Mouse (Mus musculus) c-Kit-positive CD71-positive TER-119-negative erythroid progenitor cells, embryonic 14.5 days (primary cell): ENCODE measurements around the gene 1700102P08Rik.
A peak's percentile ranks its signal among the peaks of the same experiment; 100 is the strongest.

Source experiments
- DNase-seq: peaks from one replicate; pipeline ENCODE4 v3.0.0-alpha.2; 2013; ENCODE audit warnings: low read depth

Gene 1700102P08Rik

GRCm38 (mm10) chr9:108392676-108393075 lies at the start of gene 1700102P08Rik:
Gene 1700102P08Rik, plus strand, starts transcription at chr9:108392805.
- DNase-seq, result no peak

DNA sequence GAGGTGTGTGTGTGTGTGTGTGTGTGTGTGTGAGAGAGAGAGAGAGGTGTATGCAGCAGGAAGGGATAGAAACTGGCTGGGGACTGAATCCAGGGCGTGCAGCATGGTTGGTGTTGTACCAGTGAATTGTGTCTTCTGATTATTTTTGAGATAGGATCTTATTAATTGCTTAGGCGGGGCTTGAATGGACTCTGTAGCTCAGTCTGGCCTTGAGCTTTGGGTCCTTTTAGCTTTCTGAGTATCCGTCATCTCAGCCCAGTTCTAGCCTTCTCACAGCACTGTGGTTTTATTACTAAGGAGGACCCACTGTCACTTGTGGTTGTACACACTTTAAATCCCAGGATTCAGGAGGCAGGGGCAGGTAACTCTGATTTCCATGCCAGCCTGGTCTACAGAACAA lies 49.3 kb upstream of the 1700102P08Rik start:
- DNase-seq, result no peak

DNA sequence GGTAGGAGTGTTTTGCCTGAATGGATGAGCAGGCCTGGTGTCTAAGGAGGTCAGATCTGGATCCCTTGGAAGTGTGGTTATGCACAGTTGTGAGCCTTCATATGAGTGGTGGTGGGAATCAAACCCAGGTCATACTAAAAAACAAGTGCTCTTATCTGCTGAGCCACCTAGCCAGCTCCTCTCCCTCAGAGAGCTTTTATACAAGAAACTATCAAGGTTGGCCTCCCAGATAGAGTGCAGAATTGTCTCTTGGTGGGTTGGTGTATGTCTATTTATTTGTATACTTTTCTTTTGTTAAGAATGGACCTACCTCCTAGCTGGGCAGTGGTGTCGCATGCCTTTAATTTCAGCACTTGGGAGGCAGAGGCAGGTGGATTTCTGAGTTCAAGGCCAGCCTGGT lies 48.8 kb upstream of the 1700102P08Rik start:
- DNase-seq, result peak; percentile 46

DNA sequence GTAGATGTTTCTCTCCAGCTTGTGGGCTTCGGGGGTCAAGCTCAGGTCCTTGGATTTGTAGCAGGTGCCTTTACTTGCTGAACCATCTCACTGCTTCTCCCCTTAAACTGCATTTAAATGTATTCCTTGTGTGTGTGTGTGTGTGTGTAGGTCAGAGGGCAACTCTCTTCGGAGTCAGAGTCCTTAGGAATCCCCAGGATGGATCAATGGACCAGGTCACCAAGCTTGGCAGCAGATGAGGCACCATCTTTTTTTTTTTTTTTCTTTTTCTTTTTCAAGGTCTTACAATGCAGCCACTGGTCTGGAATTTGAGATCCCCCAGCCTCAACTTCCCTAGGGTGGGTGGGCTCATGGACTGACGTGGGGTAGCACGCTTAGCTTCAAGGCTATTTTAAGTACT lies 48.1 kb upstream of the 1700102P08Rik start:
- no peak for DNase-seq

- DNase-seq, result no peak
Measured at GRCm38 (mm10) chr9:108347024-108347423, 45.6 kb upstream of the 1700102P08Rik start.

DNA sequence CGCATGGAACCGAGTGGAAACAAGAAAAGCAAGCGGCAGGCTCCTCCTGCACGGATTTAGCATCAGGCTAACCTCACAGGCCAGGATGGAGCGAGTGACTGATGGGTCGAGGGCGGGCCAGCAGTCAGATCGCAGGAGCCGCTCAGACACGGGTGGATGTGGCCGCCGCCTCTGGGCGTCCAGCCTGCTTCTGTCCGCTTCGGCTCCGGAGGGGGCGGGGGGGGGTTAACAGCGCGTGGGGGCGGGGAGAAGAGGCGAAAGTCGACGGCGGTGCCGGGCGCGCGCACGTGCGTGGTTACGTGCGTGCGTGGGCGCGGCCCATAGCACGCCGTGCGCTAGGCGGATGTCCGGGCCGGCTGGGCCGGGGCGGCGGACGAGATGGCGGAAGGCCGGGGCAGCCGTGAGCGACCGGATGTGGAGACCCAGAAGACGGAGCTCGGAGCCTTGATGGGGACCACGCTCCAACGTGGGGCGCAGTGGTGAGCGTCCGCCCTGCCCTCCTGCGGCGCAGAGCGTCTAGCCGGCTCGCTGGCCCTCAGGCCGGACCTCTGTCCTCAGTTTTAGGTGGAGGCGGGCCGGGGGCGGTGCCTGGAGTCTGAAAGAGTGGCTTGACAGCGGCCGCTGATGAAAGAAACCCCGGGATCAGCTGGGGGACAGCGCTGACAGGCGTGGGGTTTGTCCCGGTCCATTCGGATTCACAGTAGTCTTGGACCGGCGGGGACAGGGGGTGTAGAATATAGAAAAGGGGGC lies 44.9 kb upstream of the 1700102P08Rik start, which contains the start of gene Usp4:
TSS of gene Usp4 (plus strand) at position 314 of the 750 bp plus-strand sequence.
- peak; percentile 70 for DNase-seq

DNA sequence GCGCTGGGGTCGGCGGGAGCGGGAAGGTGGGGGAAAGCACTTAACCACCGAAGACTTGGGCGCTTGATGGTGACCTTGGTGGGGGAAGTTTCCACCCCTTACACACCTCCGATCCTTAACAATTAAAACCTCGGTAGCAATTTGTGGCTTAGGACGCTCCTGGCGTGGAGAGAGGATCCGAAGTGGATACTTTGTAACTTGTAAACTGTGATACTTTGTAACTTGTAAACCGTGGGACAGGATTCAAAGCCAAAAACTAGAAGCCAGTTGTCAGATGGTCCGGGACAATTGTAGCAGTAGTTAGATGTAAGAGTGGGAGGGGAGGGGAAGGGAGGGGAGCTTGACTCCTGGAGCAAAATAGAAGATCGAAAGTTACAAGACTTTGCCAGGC lies 44.3 kb upstream of the 1700102P08Rik start:
- DNase-seq, result no peak

DNA sequence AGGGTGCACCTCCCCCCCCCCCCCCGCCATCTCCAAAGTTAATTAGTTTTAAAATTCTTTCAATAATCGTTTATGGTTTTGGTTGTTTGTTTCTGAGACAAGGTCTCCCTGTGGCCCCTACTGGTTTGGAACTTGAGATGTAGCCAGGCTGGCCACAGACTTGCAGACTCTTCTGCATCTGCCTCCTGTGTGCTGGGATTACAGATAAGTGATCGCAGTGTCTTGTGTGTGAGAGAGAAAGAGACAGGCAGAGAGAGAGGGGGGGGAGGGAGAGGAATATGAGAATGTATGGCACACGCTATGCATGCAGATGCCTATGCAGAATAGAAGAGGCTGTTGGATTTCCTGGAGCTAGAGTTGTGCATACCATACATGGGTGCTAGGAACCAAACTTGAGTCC lies 42.9 kb upstream of the 1700102P08Rik start:
- no peak for DNase-seq

GRCm38 (mm10) chr9:108378234-108378633 lies 14.4 kb upstream of the 1700102P08Rik start:
- DNase-seq, result no peak

DNA sequence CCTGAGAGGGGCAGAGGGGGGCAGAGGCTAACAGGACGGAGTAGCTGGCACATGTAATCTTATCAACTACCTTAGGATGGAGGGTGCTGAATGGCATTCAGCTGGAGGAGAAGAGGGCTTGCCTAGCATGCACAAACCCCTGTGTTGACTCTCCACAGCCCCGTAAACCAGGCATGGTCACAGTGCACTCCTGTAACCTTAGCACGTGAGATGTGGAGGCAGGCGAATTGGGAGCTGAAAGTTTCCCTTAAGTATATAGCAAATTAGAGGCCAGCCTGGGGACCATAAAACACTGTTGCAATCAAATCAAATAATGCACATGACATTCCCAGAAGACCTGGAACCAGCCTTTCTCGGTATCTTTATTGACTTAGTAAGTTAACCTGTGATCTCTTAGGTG lies 13.9 kb upstream of the 1700102P08Rik start:
- DNase-seq, result no peak

- no peak for DNase-seq
Measured at GRCm38 (mm10) chr9:108379294-108379693, 13.3 kb upstream of the 1700102P08Rik start.

GRCm38 (mm10) chr9:108381382-108381781 lies 11.2 kb upstream of the 1700102P08Rik start:
- no peak for DNase-seq

- no peak for DNase-seq
Measured at GRCm38 (mm10) chr9:108385006-108385405, 7.6 kb upstream of the 1700102P08Rik start.

DNA sequence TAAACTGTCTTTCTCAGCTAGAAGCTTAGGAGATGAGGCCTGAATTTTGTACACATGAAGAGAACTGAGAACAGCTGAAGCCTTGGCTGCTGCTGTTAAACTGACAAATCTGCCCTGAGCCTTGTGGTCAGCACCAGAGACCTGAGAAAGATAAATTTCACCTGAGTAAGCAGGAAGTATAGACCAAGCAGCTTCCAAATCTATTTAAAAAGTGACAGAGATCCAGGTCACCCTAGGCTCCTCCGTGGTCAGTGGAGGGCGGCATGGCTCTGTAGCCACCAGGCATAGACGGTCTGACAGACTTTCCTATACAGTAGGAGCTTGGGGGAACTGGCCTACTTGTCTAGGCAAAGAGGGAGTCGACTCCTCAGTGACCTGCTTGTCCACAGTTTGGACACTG lies 5.8 kb upstream of the 1700102P08Rik start:
- DNase-seq, result no peak

DNA sequence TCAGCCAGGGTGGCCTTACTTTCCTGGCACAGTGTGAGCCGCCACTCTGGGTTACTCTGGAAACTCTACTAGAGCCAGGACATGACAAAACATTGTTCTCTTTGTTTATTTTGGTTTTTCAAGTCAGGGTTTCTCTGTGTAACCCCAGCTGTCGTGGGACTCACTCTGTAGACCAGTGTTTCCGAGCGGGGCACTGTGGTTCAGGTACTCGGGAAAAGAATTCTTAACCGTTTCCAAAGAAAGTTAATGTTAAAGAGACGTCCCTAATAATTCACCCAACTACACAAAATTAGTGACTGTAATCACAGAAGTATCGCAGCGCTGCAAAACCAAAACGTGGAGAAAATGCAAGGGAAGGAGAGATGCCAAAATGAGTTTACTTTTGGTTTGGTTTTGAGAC lies 4.0 kb upstream of the 1700102P08Rik start:
- DNase-seq, result no peak

DNA sequence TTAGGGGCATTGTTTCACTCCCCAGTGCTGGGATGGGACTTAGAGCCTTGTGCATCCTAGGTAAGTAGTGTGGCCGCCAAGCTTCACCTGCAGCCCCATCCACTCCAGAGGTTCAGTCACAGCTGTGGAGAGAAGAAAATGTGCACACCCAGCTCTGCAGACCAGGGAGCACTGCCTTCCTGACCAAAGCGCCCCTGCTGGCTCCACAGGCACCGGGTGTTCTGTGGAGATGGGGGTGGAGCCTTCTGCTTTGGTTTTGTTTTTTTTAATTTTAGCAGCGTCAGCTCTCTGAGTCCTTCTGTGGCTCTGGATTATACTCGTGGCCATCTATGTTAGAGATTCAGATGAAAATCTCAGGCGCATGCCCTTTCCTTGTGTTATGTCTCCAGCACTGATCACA lies 3.4 kb upstream of the 1700102P08Rik start:
- no peak for DNase-seq

DNA sequence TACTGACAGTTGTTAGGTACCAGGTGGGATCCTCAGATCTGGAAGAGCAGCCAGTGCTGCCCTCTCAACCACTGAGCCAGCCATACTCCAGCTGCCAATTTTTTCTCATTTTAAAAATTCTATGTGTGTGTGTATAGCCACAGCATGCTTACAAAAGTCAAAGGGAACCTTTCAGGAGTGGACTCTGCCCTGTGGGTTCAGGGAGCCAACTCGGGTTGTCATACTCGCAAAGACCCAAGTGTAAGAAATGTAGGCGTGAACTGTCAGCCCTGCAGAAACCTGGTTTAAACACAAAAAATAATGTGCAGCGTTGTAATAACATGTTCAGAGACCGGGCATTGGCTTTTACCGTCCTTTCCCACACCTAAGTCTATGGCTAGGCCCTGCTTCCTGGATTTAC lies 1.6 kb downstream of the 1700102P08Rik start:
- no peak for DNase-seq

DNA sequence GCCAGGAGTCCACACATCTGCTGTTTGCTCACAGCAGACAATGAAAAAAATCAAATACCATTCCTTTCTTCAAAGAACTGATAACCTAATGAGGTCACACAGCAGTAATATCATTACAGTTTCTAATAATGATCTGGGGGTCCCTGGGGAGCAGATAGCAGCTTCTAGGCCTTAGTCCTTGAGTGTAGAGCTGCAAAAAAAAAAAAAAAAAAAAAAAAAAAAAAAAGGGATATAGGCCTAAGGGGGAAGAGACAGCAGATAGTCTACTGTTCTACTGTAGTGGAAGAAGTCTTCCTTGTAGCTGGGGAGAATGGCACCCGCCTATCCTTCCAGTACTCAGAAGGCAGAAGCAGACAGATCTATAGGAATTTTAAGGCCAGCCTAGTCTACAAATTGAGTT lies 2.8 kb downstream of the 1700102P08Rik start:
- no peak for DNase-seq

GRCm38 (mm10) chr9:108398324-108398723 lies 5.7 kb downstream of the 1700102P08Rik start:
- DNase-seq, result no peak

DNA sequence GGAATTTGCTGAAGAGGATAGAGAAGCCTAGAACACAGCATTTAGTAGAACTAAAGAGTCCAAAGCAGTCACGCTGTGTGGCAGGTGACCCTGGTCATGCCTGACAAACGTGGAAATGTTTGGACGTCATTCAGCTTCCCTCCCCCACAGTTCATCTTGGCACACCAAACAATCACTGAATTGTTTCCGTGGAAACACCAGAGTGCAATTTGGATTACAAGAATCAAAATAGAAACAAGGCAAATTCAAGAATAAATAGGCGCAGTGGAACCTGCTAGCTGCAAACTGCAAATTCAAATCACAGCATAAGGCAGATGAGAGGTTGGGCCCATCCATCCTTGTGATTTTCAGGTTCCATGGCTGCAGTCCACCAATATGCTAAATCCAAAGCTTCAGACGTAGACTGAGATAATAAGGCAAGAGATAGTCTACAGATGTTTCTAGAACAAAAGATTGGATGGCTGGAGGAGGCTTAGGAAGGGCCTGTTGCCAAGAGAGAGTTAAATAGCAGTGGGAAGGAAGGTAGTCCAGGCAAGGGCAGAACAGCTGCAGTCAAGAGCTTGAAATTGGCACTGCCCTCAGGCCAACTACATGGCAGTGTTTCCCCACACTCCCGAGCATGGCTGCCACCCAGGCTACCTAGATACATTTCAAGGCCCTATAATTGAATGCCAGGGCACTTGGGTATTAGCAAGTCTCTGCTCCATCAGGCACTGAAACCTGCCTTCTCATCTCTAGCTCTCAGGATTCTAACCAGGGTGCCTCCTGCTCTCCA lies 8.8 kb downstream of the 1700102P08Rik start:
- DNase-seq, result no peak

- no peak for DNase-seq
Measured at GRCm38 (mm10) chr9:108403081-108403480, 10.5 kb downstream of the 1700102P08Rik start.

- no peak for DNase-seq
Measured at GRCm38 (mm10) chr9:108404451-108404850, 11.8 kb downstream of the 1700102P08Rik start.

GRCm38 (mm10) chr9:108409535-108409934 lies 16.9 kb downstream of the 1700102P08Rik start:
- DNase-seq, result no peak
